Mouse (Mus musculus): ENCODE measurements around the gene Slc35e2. TPM values are rescaled to one million over a fixed set of nuclear protein-coding genes. Genes with fewer than 3 reads are reported as not detected.
"Not testable (repeated sequence)": the region's sequence is repeated elsewhere in the genome, so short reads cannot be mapped to it uniquely, and the experiment has no call there.

Slc35e2 gene
- polyA plus RNA-seq, 1 experiment from 2014 or later: 3.1 TPM

DNA sequence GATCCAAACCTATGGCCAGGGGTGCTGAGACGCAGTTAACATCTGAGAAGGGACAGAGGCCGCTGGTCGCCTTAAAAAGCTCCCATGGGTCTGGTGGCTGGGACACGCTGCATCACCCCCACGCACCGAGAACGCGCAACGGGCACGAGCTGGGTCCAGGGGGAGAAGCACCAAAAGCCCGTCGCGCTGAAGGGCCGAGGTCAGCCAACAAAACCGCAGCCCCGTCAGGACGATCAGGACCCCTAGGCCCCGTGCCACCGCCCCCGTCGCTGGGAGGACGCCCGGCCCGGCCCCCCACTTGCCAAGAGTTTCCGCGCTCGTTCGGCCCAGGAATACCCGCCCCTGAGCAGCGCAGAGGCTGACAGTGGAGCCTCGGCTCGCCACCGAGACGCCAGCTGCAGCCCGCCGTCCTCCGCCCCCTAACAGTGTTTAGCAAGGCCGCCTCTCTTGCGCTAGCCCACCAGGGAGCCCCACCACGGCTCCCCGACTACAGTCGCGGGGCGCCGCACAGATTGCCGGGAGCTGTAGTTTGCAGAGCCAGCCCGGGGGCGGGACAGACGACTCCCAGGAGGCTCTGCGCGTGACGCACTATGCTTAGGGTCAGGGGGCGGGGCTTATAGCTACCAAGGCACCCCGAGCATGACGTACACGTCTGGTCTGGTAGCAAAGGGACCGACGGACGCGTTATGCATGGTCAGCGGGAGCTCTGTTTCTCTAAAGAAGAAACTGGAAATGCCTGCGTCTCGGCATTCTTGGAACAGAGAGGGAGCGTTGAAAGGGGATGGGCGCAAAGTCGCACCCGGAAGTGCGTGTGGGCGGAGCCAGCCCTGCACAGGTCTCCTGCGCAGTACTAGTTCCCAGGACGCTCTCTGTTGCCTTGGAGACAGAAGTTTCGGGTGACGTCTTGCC lies 67.7 kb downstream of the Slc35e2 start, which contains the start of gene Mib2:
Gene Mib2 (minus strand): TSS at position 510 of the 909 bp plus-strand sequence.
- no peaks in the 10 kb centered on the region for H3K27me3 ChIP-seq (replicated peaks; ENCODE audit: insufficient read depth, low read length)
- H3K27ac ChIP-seq (ENCODE audit: low read length): peak within 1 kb of the TSS; percentile 62
- 0% methylated on average over 66 of the region's 73 CpGs for WGBS
- no peaks in the 10 kb centered on the region for H3K9me3 ChIP-seq (ENCODE audit: low read length)
- peaks cover 9% of the 10 kb centered on the region; the same call in 1 of the 2 replicates for H3K4me1 ChIP-seq (ENCODE audit: insufficient read depth, low read depth, low read length)
- H3K4me2 ChIP-seq (replicated peaks; ENCODE audit: low read depth, low read length): peak within 1 kb of the TSS; percentile 87
- DNase-seq (ENCODE audit: low spot score) (peak; percentile 98), ATAC-seq (peak; percentile 99)
- peak within 1 kb of the TSS; percentile 95 for H3K4me3 ChIP-seq (ENCODE audit: low read depth, low read length)
- H3K36me3 ChIP-seq (ENCODE audit: insufficient read depth, low read length): no peaks in the 10 kb centered on the region
- TF ChIP-seq CTCF (IDR thresholded peaks at IDR 0.05) (peak; percentile 6; the same call in 1 of the 2 replicates), EP300 (IDR thresholded peaks at IDR 0.05) (no peak)
- H3K9ac ChIP-seq (replicated peaks; ENCODE audit: low read depth): peak within 1 kb of the TSS; percentile 73

DNA sequence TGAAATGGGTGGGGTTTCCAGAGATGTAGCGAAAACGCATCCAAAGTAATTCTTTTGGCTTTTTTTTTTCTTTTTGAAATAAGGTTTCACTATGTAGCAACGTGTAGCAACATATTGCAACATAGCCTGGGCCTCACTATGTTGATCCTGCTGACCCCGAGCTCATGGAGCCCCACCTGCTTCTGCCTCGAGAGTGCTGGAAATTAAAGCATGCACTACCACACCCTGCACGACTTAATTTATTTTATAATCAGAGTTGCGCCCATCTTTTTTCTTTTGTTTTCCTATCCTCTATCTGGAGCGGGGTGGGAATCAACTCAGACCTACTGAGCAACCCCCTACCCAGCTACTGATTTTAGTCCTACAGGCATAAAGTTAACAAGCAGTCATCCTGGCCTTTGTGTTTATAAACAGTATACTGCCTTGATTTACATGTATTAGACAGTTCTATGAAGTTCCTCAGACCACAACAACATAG lies 68.4 kb downstream of the Slc35e2 start:
- H3K27ac ChIP-seq (ENCODE audit: low read length): no peak overlapping the region
- peak overlapping the region; percentile 87 for H3K4me2 ChIP-seq (replicated peaks; ENCODE audit: low read depth, low read length)
- no peaks in the 10 kb centered on the region for H3K36me3 ChIP-seq (ENCODE audit: insufficient read depth, low read length)
- peaks cover 9% of the 10 kb centered on the region; the same call in 1 of the 2 replicates for H3K4me1 ChIP-seq (ENCODE audit: insufficient read depth, low read depth, low read length)
- peak overlapping the region; percentile 95 for H3K4me3 ChIP-seq (ENCODE audit: low read depth, low read length)
- H3K9ac ChIP-seq (replicated peaks; ENCODE audit: low read depth): no peak overlapping the region
- H3K27me3 ChIP-seq (replicated peaks; ENCODE audit: insufficient read depth, low read length): no peaks in the 10 kb centered on the region
- DNase-seq (ENCODE audit: low spot score) (no peak), ATAC-seq (no peak)
- TF ChIP-seq EP300 (IDR thresholded peaks at IDR 0.05) (0 out of 2 replicates have a peak, but pooled peaks have one; percentile 19), CTCF (IDR thresholded peaks at IDR 0.05) (no peak)
- no peaks in the 10 kb centered on the region for H3K9me3 ChIP-seq (ENCODE audit: low read length)
- 2% methylated on average over 8 of the region's 8 CpGs for WGBS

DNA sequence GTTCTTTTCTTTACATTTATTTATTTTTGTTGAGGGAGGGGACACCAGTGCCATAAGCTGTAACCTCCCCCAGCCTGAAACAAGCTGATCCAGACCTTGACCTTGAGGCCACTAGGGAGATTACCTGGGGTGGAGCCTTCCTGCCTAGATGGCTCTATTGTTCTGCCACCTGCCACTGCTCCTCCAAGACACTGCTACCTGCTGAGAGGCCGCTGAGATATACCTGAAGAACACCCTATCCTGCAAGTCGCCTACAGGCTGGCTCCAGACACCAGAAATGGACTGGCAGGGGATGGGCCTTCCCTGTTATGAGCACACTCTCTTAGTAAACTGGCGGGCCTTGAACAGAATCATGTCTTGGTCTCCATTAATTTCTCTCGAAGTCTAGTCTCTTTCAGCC lies 69.0 kb downstream of the Slc35e2 start:
- not testable (repeated sequence) for H3K36me3 ChIP-seq (ENCODE audit: insufficient read depth, low read length); ATAC-seq; H3K4me2 ChIP-seq (replicated peaks; ENCODE audit: low read depth, low read length); H3K27ac ChIP-seq (ENCODE audit: low read length); H3K9ac ChIP-seq (replicated peaks; ENCODE audit: low read depth); H3K9me3 ChIP-seq (ENCODE audit: low read length); H3K4me1 ChIP-seq (ENCODE audit: insufficient read depth, low read depth, low read length); DNase-seq (ENCODE audit: low spot score); H3K4me3 ChIP-seq (ENCODE audit: low read depth, low read length); H3K27me3 ChIP-seq (replicated peaks; ENCODE audit: insufficient read depth, low read length)
- WGBS: 73% methylated on average over 4 of the region's 4 CpGs

- no peak for TF ChIP-seq CTCF (IDR thresholded peaks at IDR 0.05)
- Histone ChIP-seq H3K9me3 (ENCODE audit: low read length) (no peaks in the 10 kb centered on the region), H3K4me1 (ENCODE audit: insufficient read depth, low read depth, low read length) (peaks cover 9% of the 10 kb centered on the region; the same call in 1 of the 2 replicates), H3K9ac (replicated peaks; ENCODE audit: low read depth) (no peak overlapping the region), H3K36me3 (ENCODE audit: insufficient read depth, low read length) (no peaks in the 10 kb centered on the region), H3K27me3 (replicated peaks; ENCODE audit: insufficient read depth, low read length) (no peaks in the 10 kb centered on the region), H3K27ac (ENCODE audit: low read length) (no peak overlapping the region), H3K4me3 (ENCODE audit: low read depth, low read length) (no peak overlapping the region), H3K4me2 (replicated peaks; ENCODE audit: low read depth, low read length) (no peak overlapping the region)
- ATAC-seq (no peak), DNase-seq (ENCODE audit: low spot score) (no peak)
- 50% methylated on average over 2 of the region's 2 CpGs for WGBS
These were observed 70.9 kb downstream of the Slc35e2 start for GRCm38 (mm10) chr4:155672082-155672481.

Other genes with a start within 250 kb of the Slc35e2 start
- gene Prkcz, start 240.1 kb upstream of the Slc35e2 start, polyA plus RNA-seq (2015; fragmentation: Nextera tagmentation; extraction: Ambion mirVana): 23.4 and 33.7 TPM in 2 replicates
- gene Gabrd, start 203.3 kb upstream of the Slc35e2 start, polyA plus RNA-seq (2015; fragmentation: Nextera tagmentation; extraction: Ambion mirVana): 0.24 and 0.68 TPM in 2 replicates
- 1.4 and 1.5 TPM in 2 replicates for gene Cfap74, start 192.2 kb upstream of the Slc35e2 start, polyA plus RNA-seq (2015; fragmentation: Nextera tagmentation; extraction: Ambion mirVana)
- gene Tmem52, start 132.3 kb upstream of the Slc35e2 start, polyA plus RNA-seq (2015; fragmentation: Nextera tagmentation; extraction: Ambion mirVana): 1.6 and 2.1 TPM in 2 replicates
- gene Gnb1, start 110.1 kb upstream of the Slc35e2 start, polyA plus RNA-seq (2015; fragmentation: Nextera tagmentation; extraction: Ambion mirVana): 445 and 452 TPM in 2 replicates
- 70.9 and 76.3 TPM in 2 replicates for gene Nadk, start 39.0 kb upstream of the Slc35e2 start, polyA plus RNA-seq (2015; fragmentation: Nextera tagmentation; extraction: Ambion mirVana)
- gene Cdk11b, start 23.4 kb downstream of the Slc35e2 start, polyA plus RNA-seq (2015; fragmentation: Nextera tagmentation; extraction: Ambion mirVana): 67.3 and 74.4 TPM in 2 replicates
- gene Gm10563, start 44.0 kb downstream of the Slc35e2 start, polyA plus RNA-seq (2015; fragmentation: Nextera tagmentation; extraction: Ambion mirVana): not detected in 2 replicates
- gene Mmp23, start 52.0 kb downstream of the Slc35e2 start, polyA plus RNA-seq (2015; fragmentation: Nextera tagmentation; extraction: Ambion mirVana): 44.5 and 46.2 TPM in 2 replicates
- 16.3 and 19.8 TPM in 2 replicates for gene Mib2, start 67.8 kb downstream of the Slc35e2 start, polyA plus RNA-seq (2015; fragmentation: Nextera tagmentation; extraction: Ambion mirVana)
- 3.3 and 3.6 TPM in 2 replicates for gene Fndc10, start 92.9 kb downstream of the Slc35e2 start, polyA plus RNA-seq (2015; fragmentation: Nextera tagmentation; extraction: Ambion mirVana)
- 166 and 178 TPM in 2 replicates for gene Ssu72, start 103.4 kb downstream of the Slc35e2 start, polyA plus RNA-seq (2015; fragmentation: Nextera tagmentation; extraction: Ambion mirVana)
- 0.58 and 0.63 TPM in 2 replicates for gene Tmem240, start 133.4 kb downstream of the Slc35e2 start, polyA plus RNA-seq (2015; fragmentation: Nextera tagmentation; extraction: Ambion mirVana)
- 26.1 and 28.5 TPM in 2 replicates for gene Atad3a, start 159.7 kb downstream of the Slc35e2 start, polyA plus RNA-seq (2015; fragmentation: Nextera tagmentation; extraction: Ambion mirVana)
- 6.5 and 7.0 TPM in 2 replicates for gene Vwa1, start 173.3 kb downstream of the Slc35e2 start, polyA plus RNA-seq (2015; fragmentation: Nextera tagmentation; extraction: Ambion mirVana)
- 0.13 and 0.31 TPM in 2 replicates for gene Tmem88b, start 184.5 kb downstream of the Slc35e2 start, polyA plus RNA-seq (2015; fragmentation: Nextera tagmentation; extraction: Ambion mirVana)
- 6.0 and 6.6 TPM in 2 replicates for gene Ankrd65, start 189.0 kb downstream of the Slc35e2 start, polyA plus RNA-seq (2015; fragmentation: Nextera tagmentation; extraction: Ambion mirVana)
- gene Mrpl20, start 201.5 kb downstream of the Slc35e2 start, polyA plus RNA-seq (2015; fragmentation: Nextera tagmentation; extraction: Ambion mirVana): 164 and 186 TPM in 2 replicates
- 110 and 122 TPM in 2 replicates for gene Ccnl2, start 211.1 kb downstream of the Slc35e2 start, polyA plus RNA-seq (2015; fragmentation: Nextera tagmentation; extraction: Ambion mirVana)
- gene Aurkaip1, start 229.9 kb downstream of the Slc35e2 start, polyA plus RNA-seq (2015; fragmentation: Nextera tagmentation; extraction: Ambion mirVana): 117 and 128 TPM in 2 replicates
- gene Mxra8, start 238.3 kb downstream of the Slc35e2 start, polyA plus RNA-seq (2015; fragmentation: Nextera tagmentation; extraction: Ambion mirVana): 321 and 330 TPM in 2 replicates
- 9.1 and 11.9 TPM in 2 replicates for gene Dvl1, start 246.0 kb downstream of the Slc35e2 start, polyA plus RNA-seq (2015; fragmentation: Nextera tagmentation; extraction: Ambion mirVana)